8 mouse cellular contexts compared by ENCODE assay signal in the genomic region with DNA sequence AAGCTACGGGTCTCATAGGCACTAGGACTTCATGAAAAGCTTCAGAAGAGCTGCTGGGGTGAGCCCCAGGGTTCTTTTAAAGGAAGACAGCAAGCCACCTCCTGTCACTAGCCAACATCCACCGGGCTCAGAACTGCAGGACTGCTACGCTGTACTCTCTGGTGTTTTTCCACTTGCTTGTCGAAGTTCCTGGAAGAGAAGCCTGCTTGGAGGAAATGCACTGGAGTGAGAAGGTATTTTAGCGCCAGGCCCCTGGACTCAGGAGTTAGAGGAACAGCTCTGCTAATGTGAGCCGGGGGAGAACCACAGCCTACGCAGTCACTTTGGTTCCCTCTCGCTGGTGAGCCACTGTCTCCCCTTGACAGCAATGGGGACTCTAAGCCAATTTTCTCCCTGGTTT. TPM values are rescaled to one million over a fixed set of nuclear protein-coding genes. Genes with fewer than 3 reads are reported as not detected.
DNase-seq lines count a peak whose midpoint lies in the region; ATAC-seq and TF ChIP-seq lines count a peak whose summit lies in the region.

No protein-coding gene starts in this region.

- no peak overlapping the region for H3K4me2 ChIP-seq in intestine, postnatal 0 days (replicated peaks; ENCODE audit: low read depth)

- H3K9me3 ChIP-seq in intestine, postnatal 0 days (ENCODE audit: control insufficient read depth): no peaks in the 10 kb centered on the region
- no peaks in the 10 kb centered on the region for H3K9me3 ChIP-seq in forebrain, embryonic 10.5 days

- H3K36me3 ChIP-seq in intestine, postnatal 0 days (ENCODE audit: control insufficient read depth, insufficient read depth): peaks cover 18% of the 10 kb centered on the region
- peaks cover 68% of the 10 kb centered on the region for H3K36me3 ChIP-seq in forebrain, embryonic 10.5 days (replicated peaks)

- peak overlapping the region; percentile 62 for H3K27ac ChIP-seq in intestine, postnatal 0 days (ENCODE audit: low read depth, low read length)
- H3K27ac ChIP-seq in forebrain, embryonic 10.5 days: no peak overlapping the region

- H3K9ac ChIP-seq in intestine, postnatal 0 days (ENCODE audit: low read depth, low read length): no peak overlapping the region

- H3K27me3 ChIP-seq in intestine, postnatal 0 days (replicated peaks; ENCODE audit: control insufficient read depth, insufficient read depth, low read length): no peaks in the 10 kb centered on the region
- no peaks in the 10 kb centered on the region for H3K27me3 ChIP-seq in forebrain, embryonic 10.5 days (ENCODE audit: poor library complexity, severe bottlenecking)

- TF ChIP-seq CTCF in intestine, postnatal 0 days (IDR thresholded peaks at IDR 0.05; ENCODE audit: low read depth): no peak

- 0 out of 2 replicates have a peak, but pooled peaks cover 2% of the 10 kb centered on the region for H3K4me1 ChIP-seq in intestine, postnatal 0 days (replicated peaks; ENCODE audit: control insufficient read depth, insufficient read depth, low read length)
- H3K4me1 ChIP-seq in forebrain, embryonic 10.5 days: peaks cover 4% of the 10 kb centered on the region

- 81% methylated on average over 8 of the region's 8 CpGs for WGBS in intestine, postnatal 0 days
- WGBS in forebrain, embryonic 10.5 days: 92% methylated on average over 8 of the region's 8 CpGs

- peak; percentile 21 for DNase-seq in adrenal gland, postnatal 10 days
- no peak for DNase-seq in adrenal gland, postnatal 4 days (ENCODE audit: low spot score in 2 of 2)
- peak; percentile 8 for DNase-seq in lung, postnatal 14 days
- no peak for DNase-seq in right cerebral cortex, postnatal 25 days
- no peak for DNase-seq in cerebellum, adult 8-10 months
- DNase-seq in forebrain, embryonic 10.5 days (ENCODE audit: extremely low spot score, low spot score): no peak

- H3K4me3 ChIP-seq in intestine, postnatal 0 days (ENCODE audit: low read depth, low read length): no peak overlapping the region
- no peak overlapping the region for H3K4me3 ChIP-seq in forebrain, embryonic 10.5 days

- ATAC-seq in CD4-positive, CD25-positive, alpha-beta regulatory T cell, adult 4 months: peak; percentile 18
- no peak for ATAC-seq in intestine, postnatal 0 days

RNA-seq across cellular contexts. Expression of gene Dclre1b, which starts 6.4 kb away (rescaled TPM):
- total RNA-seq in adrenal gland, postnatal 10 days (2021): 10 to 100 TPM; 15.1 to 16.9 TPM
- total RNA-seq in adrenal gland, postnatal 4 days (2021): 10 to 100 TPM; 20.5 to 21.3 TPM
- polyA plus RNA-seq in CD4-positive, CD25-positive, alpha-beta regulatory T cell, adult 4 months (2017; shearing (Covaris generic)): 10 to 100 TPM; 17.5 to 19.5 TPM
- polyA plus RNA-seq in intestine, postnatal 0 days (2015; fragmentation: Nextera tagmentation; extraction: Ambion mirVana): 10.2 and 13.3 TPM in 2 replicates
- 37.2 and 40.5 TPM in 2 replicates for polyA plus RNA-seq in forebrain, embryonic 10.5 days (2016; fragmentation: Nextera tagmentation; extraction: Ambion mirVana)

RNA-seq across cellular contexts. Expression of gene Ap4b1, which starts 6.5 kb away (rescaled TPM):
- total RNA-seq in adrenal gland, postnatal 10 days (2021): 10 to 100 TPM; 18.8 to 23.7 TPM
- total RNA-seq in adrenal gland, postnatal 4 days (2021): 10 to 100 TPM; 18.7 to 22.1 TPM
- 10 to 100 TPM; 20.6 to 31.7 TPM for polyA plus RNA-seq in CD4-positive, CD25-positive, alpha-beta regulatory T cell, adult 4 months (2017; shearing (Covaris generic))
- polyA plus RNA-seq in intestine, postnatal 0 days (2015; fragmentation: Nextera tagmentation; extraction: Ambion mirVana): 12.6 and 12.9 TPM in 2 replicates
- 19.3 and 22.3 TPM in 2 replicates for polyA plus RNA-seq in forebrain, embryonic 10.5 days (2016; fragmentation: Nextera tagmentation; extraction: Ambion mirVana)

RNA-seq across cellular contexts. Expression of gene Gm43064, which starts 6.5 kb away (rescaled TPM):
- total RNA-seq in adrenal gland, postnatal 10 days (2021): under 1 TPM in 1 of 2 experiments, not detected in 1; 0.58 TPM
- total RNA-seq in adrenal gland, postnatal 4 days (2021): not detected
- under 1 TPM in 1 of 2 experiments, not detected in 1; 0.52 TPM for polyA plus RNA-seq in CD4-positive, CD25-positive, alpha-beta regulatory T cell, adult 4 months (2017; shearing (Covaris generic))
- 0.18 TPM in 1 of 2 replicates, not detected in the other for polyA plus RNA-seq in intestine, postnatal 0 days (2015; fragmentation: Nextera tagmentation; extraction: Ambion mirVana)
- polyA plus RNA-seq in forebrain, embryonic 10.5 days (2016; fragmentation: Nextera tagmentation; extraction: Ambion mirVana): 0.17 TPM in 1 of 2 replicates, not detected in the other

RNA-seq across cellular contexts. Expression of gene Hipk1, which starts 11.5 kb away (rescaled TPM):
- 100 to 1,000 TPM; 128 to 162 TPM for total RNA-seq in adrenal gland, postnatal 10 days (2021)
- total RNA-seq in adrenal gland, postnatal 4 days (2021): 100 to 1,000 TPM; 126 to 134 TPM
- 10 to 100 TPM; 25.6 to 29.8 TPM for polyA plus RNA-seq in CD4-positive, CD25-positive, alpha-beta regulatory T cell, adult 4 months (2017; shearing (Covaris generic))
- polyA plus RNA-seq in intestine, postnatal 0 days (2015; fragmentation: Nextera tagmentation; extraction: Ambion mirVana): 6.6 and 7.1 TPM in 2 replicates
- 9.9 and 10.4 TPM in 2 replicates for polyA plus RNA-seq in forebrain, embryonic 10.5 days (2016; fragmentation: Nextera tagmentation; extraction: Ambion mirVana)

RNA-seq across cellular contexts. Expression of gene Bcl2l15, which starts 29.5 kb away (rescaled TPM):
- under 1 TPM in 1 of 2 experiments, not detected in 1; 0.36 TPM for total RNA-seq in adrenal gland, postnatal 10 days (2021)
- under 1 TPM; 0.31 to 0.50 TPM for total RNA-seq in adrenal gland, postnatal 4 days (2021)
- polyA plus RNA-seq in CD4-positive, CD25-positive, alpha-beta regulatory T cell, adult 4 months (2017; shearing (Covaris generic)): 1 to 10 TPM; 6.2 to 8.6 TPM
- polyA plus RNA-seq in intestine, postnatal 0 days (2015; fragmentation: Nextera tagmentation; extraction: Ambion mirVana): 27.1 and 31.6 TPM in 2 replicates
- polyA plus RNA-seq in forebrain, embryonic 10.5 days (2016; fragmentation: Nextera tagmentation; extraction: Ambion mirVana): 0.17 and 0.25 TPM in 2 replicates

Comparison
In these comparisons a context has a peak if more than half of its experiments do, and no peak if none do; other contexts are left out.
1. DNase-seq: peak in adrenal gland, postnatal 10 days (single experiment) and lung, postnatal 14 days (single experiment); none in adrenal gland, postnatal 4 days (0 of 2), right cerebral cortex, postnatal 25 days (single experiment), cerebellum, adult 8-10 months (single experiment) and forebrain, embryonic 10.5 days (single experiment).